Mouse (Mus musculus): ENCODE data around the gene Myt1l.

GRCm38 (mm10) chr12:29868295-29868694 is 340.1 kb downstream of the Myt1l start:
- no peak for TF ChIP-seq CTCF (IDR thresholded peaks at IDR 0.05; ENCODE audit: borderline replicate concordance, extremely low read depth, insufficient read depth, insufficient read length)
- TF ChIP-seq POLR2A (IDR thresholded peaks at IDR 0.05; ENCODE audit: borderline replicate concordance, extremely low read depth, insufficient read depth, insufficient read length, poor library complexity, severe bottlenecking): no peak

All from brain, embryonic 14.5 days (tissue).